Mouse (Mus musculus) gastrocnemius, postnatal 36 days (tissue): ENCODE measurements around the gene Rab3b. TPM values are rescaled to one million over a fixed set of nuclear protein-coding genes. Genes with fewer than 3 reads are reported as not detected.
"Not testable (repeated sequence)": the region's sequence is repeated elsewhere in the genome, so short reads cannot be mapped to it uniquely, and the experiment has no call there.

Experiments used
- DNase-seq, 2 experiments: peaks; one replicate each; pipeline ENCODE4 v3.0.0; 2022
- intact Hi-C: fragments of 180-260 bp; cut with DNase I; formaldehyde crosslinking; loops from one replicate; pipeline ENCODE4 v1.15.1; 2025
- total RNA-seq, 2 experiments: library from RNA; stranded (reverse); gene quantifications; 2 replicates each; pipeline ENCODE4 v1.2.3; 2021

Rab3b gene
- total RNA-seq, 2 experiments from 2014 or later, result 0.32 TPM; not detected in 1

DNA sequence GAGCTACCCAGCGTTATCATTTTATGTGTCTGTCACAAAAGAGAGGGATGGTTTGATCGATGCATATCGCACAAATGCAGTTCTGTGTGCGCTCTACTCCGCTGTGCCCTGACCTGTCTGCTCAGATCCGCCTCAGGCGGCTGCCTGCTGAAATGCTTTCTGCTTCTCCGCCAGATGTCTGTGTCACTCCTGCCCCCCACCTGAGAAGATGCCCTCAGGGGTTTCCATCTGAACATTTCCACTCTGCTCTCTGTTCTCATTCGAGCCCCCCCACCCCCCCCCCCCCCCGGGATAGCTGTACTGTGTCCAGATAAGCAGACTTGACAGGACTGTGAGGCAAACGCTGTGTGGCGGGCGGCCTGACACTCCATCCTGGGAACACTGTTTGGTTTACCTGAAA, 5.0 kb downstream of the Rab3b start:
- intact Hi-C loops, result no loop called here
- DNase-seq, result no peak

- intact Hi-C loops, result no loop called here
- DNase-seq, result no peak
These were observed 8.6 kb downstream of the Rab3b start for GRCm38 (mm10) chr4:108887456-108887855.

DNA sequence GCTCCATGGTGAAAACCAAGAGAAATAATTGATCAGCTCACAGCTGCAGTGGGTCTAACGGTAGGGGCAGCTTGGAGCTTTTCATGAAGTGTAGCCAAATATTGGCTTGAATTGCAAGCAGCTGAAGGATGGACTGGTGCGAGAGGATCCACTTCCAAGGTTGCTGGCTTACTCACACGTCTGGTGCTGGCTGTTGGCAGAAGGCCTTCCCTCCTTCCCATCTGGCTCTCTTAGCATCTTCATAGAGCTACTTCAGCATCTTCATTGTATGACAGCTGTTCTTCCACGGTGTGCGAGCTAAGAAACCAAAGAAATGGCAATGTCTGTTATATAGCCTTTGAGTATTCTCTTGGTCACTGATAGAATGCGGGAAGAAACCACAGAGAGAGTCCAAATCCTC, 12.0 kb downstream of the Rab3b start:
- intact Hi-C loops, result no loop called here

GRCm38 (mm10) chr4:108900421-108900820, 21.6 kb downstream of the Rab3b start:
- no peak for DNase-seq
- intact Hi-C loops, result no loop called here

More for the DNA sequence above, 12.0 kb downstream of the Rab3b start:
- DNase-seq, result no peak

GRCm38 (mm10) chr4:108902886-108903285, 24.0 kb downstream of the Rab3b start:
- intact Hi-C loops, result no loop called here
- DNase-seq, result no peak

DNA sequence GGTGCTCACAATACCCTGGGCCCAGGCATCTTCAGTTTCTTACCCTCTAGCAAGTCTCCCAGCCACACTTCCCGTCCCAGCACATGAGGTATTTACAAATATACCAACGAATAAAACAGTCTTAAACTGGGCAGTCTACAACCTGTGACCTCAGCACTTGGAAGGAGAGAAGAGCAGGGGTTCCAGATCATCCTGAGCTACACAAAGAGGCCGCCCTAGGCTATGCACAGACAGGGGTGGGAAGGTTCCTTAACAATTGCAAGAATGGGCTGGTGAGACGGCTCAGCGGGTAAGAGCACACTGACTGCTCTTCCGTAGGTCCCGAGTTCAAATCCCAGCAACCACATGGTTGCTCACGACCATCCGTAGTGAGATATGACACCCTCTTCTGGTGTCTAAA, 24.5 kb downstream of the Rab3b start:
- DNase-seq, result no peak
- intact Hi-C loops, result no loop called here

- intact Hi-C loops, result no loop called here
- DNase-seq, result no peak
These were observed 25.2 kb downstream of the Rab3b start for GRCm38 (mm10) chr4:108904076-108904475.

DNA sequence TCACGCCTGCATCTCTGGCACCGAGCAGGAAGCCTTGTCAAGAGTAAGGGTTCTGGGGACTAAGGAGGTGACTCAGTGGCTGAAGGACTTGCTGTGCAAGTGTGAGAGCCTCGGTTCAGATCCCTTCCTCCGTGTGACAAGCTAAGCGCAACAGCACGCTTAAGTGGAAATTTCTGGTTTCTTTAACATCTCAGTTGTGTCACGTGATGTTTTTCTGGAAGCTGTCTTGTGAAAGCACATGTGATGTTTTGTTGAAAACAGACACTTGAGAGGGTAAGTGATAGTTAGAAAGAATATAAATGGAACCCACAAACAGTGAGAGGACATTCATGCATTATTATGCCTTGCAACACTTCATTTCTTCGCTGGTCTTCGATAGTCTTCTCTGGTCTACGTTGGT, 25.9 kb downstream of the Rab3b start:
- intact Hi-C loops, result no loop called here
- DNase-seq, result no peak

DNA sequence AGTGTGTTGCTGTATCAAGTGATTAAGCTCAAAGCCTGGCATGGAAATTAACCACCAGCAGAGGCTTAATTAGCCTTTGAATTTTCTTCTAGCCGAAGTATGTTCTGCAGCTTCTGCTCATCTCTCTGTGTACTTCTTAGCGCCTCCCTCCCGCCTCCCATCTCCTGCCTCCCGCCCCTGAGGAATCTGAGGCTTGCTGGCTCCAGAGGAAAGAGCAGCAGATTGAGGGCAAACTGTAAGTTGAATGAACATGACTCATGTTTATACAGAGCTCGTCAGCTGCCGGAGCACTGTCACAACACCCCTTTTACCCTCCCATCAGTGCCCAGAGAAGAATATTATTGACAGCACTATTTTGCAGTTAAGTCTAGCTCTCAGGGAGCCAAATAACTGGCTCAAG, 27.0 kb downstream of the Rab3b start:
- no peak for DNase-seq
- intact Hi-C loops, result no loop called here

DNA sequence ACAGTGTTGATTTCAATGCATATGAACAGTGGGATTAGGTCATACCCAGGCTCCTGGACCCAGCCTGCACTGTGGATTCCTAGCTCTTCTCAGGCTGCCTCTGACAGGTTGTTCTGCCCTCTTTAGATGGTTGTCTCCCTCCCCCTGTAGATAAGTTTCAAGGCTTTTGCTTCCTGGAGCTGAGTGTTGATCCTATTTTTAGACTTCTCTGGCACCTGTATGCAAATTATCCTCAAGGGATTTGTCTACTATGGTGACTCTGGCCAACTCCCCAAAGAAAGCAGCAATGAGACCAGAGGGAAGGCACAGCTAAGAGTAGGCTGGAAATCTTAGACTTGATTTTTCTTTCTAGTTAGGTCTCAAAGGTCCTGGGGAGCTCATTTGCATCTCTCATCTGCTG, 28.6 kb downstream of the Rab3b start:
- intact Hi-C loops, result no loop called here
- no peak for DNase-seq

DNA sequence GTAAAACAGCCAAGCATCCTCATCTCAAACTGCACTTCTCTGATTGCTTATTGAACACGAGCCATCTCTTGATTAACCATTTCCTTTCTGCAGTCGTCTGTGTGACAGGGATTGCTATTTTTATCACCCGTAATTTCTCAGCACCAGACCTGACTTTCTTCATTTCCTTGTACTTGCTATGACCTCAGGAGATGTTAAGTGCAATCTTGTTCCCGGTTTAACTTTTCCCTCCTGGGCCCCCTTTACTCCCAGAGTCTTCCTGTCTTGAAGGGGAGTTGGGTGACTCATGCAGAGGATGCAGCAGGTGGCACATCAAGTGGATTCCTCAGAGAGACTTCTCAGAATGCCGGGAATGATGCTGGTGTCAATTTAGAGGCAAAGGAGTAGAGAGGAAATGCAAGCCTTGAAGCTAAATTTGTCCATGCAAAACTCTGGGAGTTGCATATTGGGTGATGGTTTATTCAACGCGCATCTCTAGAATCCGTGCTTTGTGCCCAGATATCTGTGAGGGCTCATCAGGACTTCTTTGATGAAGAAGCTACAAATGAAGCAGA, 31.1 kb downstream of the Rab3b start:
- intact Hi-C loops, result no loop called here
- DNase-seq, result no peak

DNA sequence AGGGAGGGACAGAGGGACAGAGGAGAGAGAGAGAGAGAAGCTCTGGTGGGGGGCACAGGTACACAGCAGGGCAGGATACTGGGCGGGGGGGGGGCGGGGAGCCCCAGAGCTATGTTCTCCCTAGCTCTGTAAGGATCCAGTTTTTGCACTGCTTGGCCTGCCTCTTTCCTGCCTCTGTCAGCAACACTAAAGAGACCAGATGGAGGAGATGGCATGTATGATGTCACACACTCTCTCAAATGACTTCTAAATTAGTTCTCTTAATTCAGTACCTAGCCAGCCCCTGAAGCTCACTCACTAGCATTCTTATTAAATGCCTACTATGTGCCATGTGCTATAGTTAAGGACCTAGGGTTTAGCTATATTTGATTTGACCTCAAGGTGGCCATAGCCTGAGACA, 33.0 kb downstream of the Rab3b start:
- DNase-seq, result no peak
- intact Hi-C loops, result no loop called here

- DNase-seq, result no peak
- intact Hi-C loops, result no loop called here
These were observed 34.3 kb downstream of the Rab3b start for GRCm38 (mm10) chr4:108913180-108913579.

DNA sequence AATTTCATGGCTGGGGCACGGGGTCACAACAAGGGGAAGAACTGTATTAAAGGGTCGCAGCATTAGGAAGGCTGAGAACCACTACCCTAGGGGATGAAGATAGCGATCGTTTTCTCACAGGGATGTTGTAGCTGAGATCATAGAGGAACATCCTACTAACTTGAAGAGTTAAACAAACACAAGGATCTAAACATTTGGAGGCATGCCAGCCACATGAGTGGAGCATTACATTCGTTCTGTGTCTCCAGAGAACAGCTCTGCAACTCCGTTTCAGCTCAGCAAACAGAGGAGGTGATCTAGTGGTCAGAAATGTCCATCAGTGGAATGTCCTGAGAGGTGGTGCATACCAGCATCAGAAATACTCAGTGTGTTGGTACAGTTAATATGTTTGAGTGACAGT, 35.5 kb downstream of the Rab3b start:
- intact Hi-C loops, result no loop called here
- DNase-seq, result no peak

GRCm38 (mm10) chr4:108915101-108915500, 36.2 kb downstream of the Rab3b start:
- intact Hi-C loops, result no loop called here
- no peak for DNase-seq

GRCm38 (mm10) chr4:108917654-108918053, 38.8 kb downstream of the Rab3b start:
- no peak for DNase-seq
- intact Hi-C loops, result no loop called here

DNA sequence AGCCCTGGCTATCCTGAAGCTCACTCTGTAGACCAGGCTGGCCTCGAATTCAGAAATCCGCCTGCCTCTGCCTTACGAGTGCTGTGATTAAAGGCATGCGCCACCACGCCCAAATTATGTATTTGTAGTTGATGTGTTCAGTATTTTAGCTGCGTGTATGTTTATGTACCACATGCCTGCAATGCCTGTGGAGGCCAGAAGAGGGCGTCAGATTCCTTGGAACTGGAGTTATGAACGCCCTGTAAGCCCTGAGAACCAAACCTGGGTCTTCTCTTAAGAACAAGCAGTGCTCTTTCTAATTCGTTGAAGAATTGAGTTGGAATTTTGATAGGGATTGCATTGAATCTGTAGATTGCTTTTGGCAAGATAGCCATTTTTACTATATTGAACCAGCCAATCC, 49.1 kb downstream of the Rab3b start:
- intact Hi-C loops, DNase-seq: not testable (repeated sequence)

DNA sequence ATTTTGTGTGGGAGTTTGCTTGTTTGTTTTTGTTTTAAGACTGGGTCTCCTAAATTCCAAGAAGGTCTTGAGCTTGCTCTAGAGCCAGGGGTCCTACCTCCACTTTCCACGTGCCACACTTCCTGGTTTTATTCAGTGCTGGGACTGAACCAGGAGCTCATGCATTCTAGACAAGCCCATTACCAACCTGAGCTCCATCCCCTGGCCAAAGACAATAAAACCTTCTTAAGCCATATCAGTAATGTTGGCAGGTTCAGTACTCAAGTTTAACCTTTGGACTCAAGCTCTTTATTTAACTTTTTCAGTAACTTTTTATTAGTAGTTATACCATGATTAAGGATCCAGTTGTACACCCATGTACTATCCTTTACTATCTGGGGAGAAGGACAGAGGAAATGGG, 54.3 kb downstream of the Rab3b start:
- no peak for DNase-seq
- intact Hi-C loops, result no loop called here

DNA sequence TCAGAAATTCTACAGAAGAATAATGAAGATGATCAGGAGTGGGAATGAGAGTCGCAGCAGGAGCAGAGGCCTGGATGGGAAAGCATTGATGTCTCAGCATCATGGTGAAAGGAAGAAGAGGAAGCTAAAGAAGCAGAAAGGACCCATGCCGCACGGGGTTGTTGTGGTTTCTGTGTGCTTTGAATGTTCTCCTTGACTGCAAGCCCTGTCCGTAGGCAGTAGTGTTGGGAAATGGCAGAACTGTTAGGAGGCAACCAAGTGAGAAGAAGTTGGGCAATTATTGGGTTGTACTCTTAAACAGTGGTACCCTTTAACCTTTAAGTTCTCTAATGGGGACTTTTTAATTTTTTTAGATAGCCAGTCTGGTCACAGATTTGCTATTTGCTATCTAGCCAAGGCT, 56.0 kb downstream of the Rab3b start:
- intact Hi-C loops, result no loop called here
- DNase-seq, result no peak

- no peak for DNase-seq
- intact Hi-C loops, result no loop called here
These were observed 59.2 kb downstream of the Rab3b start for GRCm38 (mm10) chr4:108937848-108938771.

DNA sequence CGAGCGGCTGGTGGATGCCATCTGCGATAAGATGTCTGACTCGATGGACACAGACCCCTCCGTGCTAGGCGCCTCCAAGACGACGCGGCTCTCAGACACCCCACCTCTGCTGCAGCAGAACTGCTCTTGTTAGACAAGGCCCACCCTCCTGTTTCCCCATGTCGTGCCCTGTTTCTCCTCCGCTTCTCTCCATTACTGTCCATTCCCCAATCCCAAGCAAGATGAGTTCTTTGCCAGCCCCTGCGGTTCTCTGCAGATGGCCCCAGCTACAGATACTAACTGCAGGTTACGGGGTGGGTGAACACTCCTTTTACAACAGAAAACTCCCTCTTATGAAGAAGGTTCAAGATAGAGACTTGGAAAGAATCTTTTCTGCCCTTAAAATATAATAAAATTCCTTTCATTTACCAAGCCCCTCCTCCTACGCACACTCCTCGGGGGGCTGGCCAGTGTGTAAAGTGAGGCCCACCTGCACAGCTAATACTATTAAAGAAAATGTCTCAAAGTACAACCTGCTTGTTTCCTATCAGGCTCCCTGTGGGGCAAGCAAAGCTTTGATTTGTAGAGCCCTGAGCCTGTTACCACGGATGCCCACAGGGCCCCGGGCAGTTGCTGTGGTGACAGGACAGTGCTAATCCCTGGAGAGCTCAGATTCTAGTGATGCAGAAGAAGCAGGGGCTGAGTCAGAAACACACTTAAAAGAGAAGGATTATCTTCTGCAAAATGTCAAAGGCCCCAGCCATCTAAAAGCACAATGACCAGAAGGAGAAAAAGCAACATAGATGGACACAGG, 62.0 kb downstream of the Rab3b start:
- DNase-seq, result no peak
- intact Hi-C loops, result no loop called here
